Mouse (Mus musculus) ES-Bruce4 (cell line): ENCODE measurements around the gene Gm12355. TPM values are rescaled to one million over a fixed set of nuclear protein-coding genes. Genes with fewer than 3 reads are reported as not detected.
A peak's percentile ranks its signal among the peaks of the same experiment; 100 is the strongest.

Experiments
- H3K27ac ChIP-seq: 2 replicates; pipeline ENCODE4 v1.5.1; 2012; ENCODE audit warnings: low read length, inconsistent platforms; ENCODE audit not compliant: insufficient read depth
- H3K27me3 ChIP-seq: 2 replicates; pipeline ENCODE4 v1.6.1; 2012; ENCODE audit warnings: mild to moderate bottlenecking, low read length, inconsistent platforms; ENCODE audit not compliant: control insufficient read depth, poor library complexity, insufficient read depth, severe bottlenecking
- H3K36me3 ChIP-seq: 2 replicates; pipeline ENCODE4 v1.6.1; 2012; ENCODE audit warnings: inconsistent platforms, mild to moderate bottlenecking, low read length, moderate library complexity; ENCODE audit not compliant: control insufficient read depth, poor library complexity, insufficient read depth, severe bottlenecking
- H3K4me1 ChIP-seq: one replicate; pipeline ENCODE4 v1.8.1; 2011; ENCODE audit warnings: low read length; ENCODE audit not compliant: control insufficient read depth, insufficient read depth
- H3K4me3 ChIP-seq: 2 replicates; pipeline ENCODE4 v1.5.1; 2011; ENCODE audit warnings: low read depth, mild to moderate bottlenecking, low read length
- H3K9ac ChIP-seq: 2 replicates; pipeline ENCODE4 v1.6.1; 2012; ENCODE audit warnings: low read depth, mild to moderate bottlenecking, inconsistent platforms; ENCODE audit not compliant: poor library complexity, severe bottlenecking
- H3K9me3 ChIP-seq: replicated peaks from 2 replicates; pipeline ENCODE4 v1.6.1; 2012; ENCODE audit warnings: mild to moderate bottlenecking, low read length, inconsistent platforms; ENCODE audit not compliant: control insufficient read depth, poor library complexity, insufficient read depth, severe bottlenecking
- CTCF ChIP-seq: IDR thresholded peaks from one replicate; pipeline ENCODE4 v1.8.1; 2011; ENCODE audit warnings: low read depth, low read length
- EP300 ChIP-seq: IDR thresholded peaks from 2 replicates; pipeline ENCODE4 v1.6.1; 2011; ENCODE audit warnings: low read depth, low read length; ENCODE audit not compliant: insufficient read depth
- POLR2A ChIP-seq: IDR thresholded peaks from one replicate; pipeline ENCODE4 v1.8.1; 2011; ENCODE audit warnings: low read length; ENCODE audit not compliant: insufficient read depth
- polyA plus RNA-seq: library from polyadenylated mRNA; stranded (reverse); fragments of >200 nt; gene quantifications from 2 replicates; pipeline ENCODE4 v1.2.4, GENCODE M21; 2011; ENCODE audit warnings: low read depth; ENCODE audit not compliant: missing spikeins, insufficient read depth, insufficient read length

Gm12355 gene
- polyA plus RNA-seq, 1 experiment, result 53.5 TPM

- H3K9ac ChIP-seq, result no peak overlapping the region
- H3K36me3 ChIP-seq, result no peaks in the 10 kb centered on the region
- no peaks in the 10 kb centered on the region for H3K27me3 ChIP-seq
- peak overlapping the region; percentile 6; the same call in 1 of the 2 replicates for H3K4me3 ChIP-seq
- H3K4me1 ChIP-seq, result no peaks in the 10 kb centered on the region
- H3K27ac ChIP-seq, result no peak overlapping the region
- TF ChIP-seq POLR2A (no peak), EP300 (no peak), CTCF (no peak)
- H3K9me3 ChIP-seq, result no peaks in the 10 kb centered on the region
Measured at GRCm38 (mm10) chr11:98598851-98599290, 26.6 kb downstream of the Gm12355 start.

GRCm38 (mm10) chr11:98597991-98598390 is 27.5 kb downstream of the Gm12355 start, which contains the start of gene Lrrc3c:
TSS of gene Lrrc3c (plus strand) at chr11:98598291.
- no peak within 1 kb of the TSS for H3K9ac ChIP-seq
- H3K4me3 ChIP-seq, result peak within 1 kb of the TSS; percentile 6; the same call in 1 of the 2 replicates
- no peaks in the 10 kb centered on the region for H3K27me3 ChIP-seq
- TF ChIP-seq EP300, result no peak
- no peak within 1 kb of the TSS for H3K27ac ChIP-seq
- H3K4me1 ChIP-seq, result no peaks in the 10 kb centered on the region
- H3K9me3 ChIP-seq, result no peaks in the 10 kb centered on the region
- no peaks in the 10 kb centered on the region for H3K36me3 ChIP-seq

- Histone ChIP-seq H3K27ac (no peak overlapping the region), H3K36me3 (no peaks in the 10 kb centered on the region), H3K9me3 (no peaks in the 10 kb centered on the region), H3K4me3 (no peak overlapping the region), H3K9ac (no peak overlapping the region), H3K27me3 (no peaks in the 10 kb centered on the region), H3K4me1 (no peaks in the 10 kb centered on the region)
- TF ChIP-seq CTCF (peak; percentile 68), POLR2A (no peak)
Measured at GRCm38 (mm10) chr11:98597363-98597762, 28.1 kb downstream of the Gm12355 start.

GRCm38 (mm10) chr11:98595955-98596354 is 29.5 kb downstream of the Gm12355 start:
- Histone ChIP-seq H3K36me3 (no peaks in the 10 kb centered on the region), H3K9me3 (no peaks in the 10 kb centered on the region), H3K27ac (no peak overlapping the region), H3K27me3 (no peaks in the 10 kb centered on the region), H3K4me3 (no peak overlapping the region), H3K4me1 (no peaks in the 10 kb centered on the region), H3K9ac (no peak overlapping the region)
- TF ChIP-seq CTCF (no peak), POLR2A (no peak), EP300 (no peak)

DNA sequence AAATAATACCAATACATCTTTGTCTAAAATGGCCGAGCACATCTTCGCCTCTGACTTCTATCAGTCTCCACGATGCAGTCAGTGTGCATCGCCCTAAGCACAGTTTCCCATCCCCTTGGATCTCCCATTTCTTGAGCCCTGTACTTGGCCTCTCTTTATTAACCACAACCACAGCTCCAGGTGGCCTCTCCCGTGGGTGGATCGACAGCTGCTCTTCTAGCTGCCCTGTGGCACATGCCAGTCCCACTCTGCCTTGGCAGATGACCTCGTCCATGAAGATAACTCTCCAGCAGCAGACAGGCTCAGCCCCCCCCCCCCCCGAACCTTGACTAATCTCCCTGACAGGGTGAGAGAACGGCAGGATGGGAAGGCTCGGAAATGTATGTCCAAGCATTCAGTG is 30.0 kb downstream of the Gm12355 start:
- no peaks in the 10 kb centered on the region for H3K36me3 ChIP-seq
- H3K9me3 ChIP-seq, result no peaks in the 10 kb centered on the region
- no peak overlapping the region for H3K4me3 ChIP-seq
- no peaks in the 10 kb centered on the region for H3K27me3 ChIP-seq
- H3K4me1 ChIP-seq, result no peaks in the 10 kb centered on the region
- no peak overlapping the region for H3K9ac ChIP-seq
- H3K27ac ChIP-seq, result no peak overlapping the region
- TF ChIP-seq POLR2A, result no peak
- TF ChIP-seq EP300, result no peak
- TF ChIP-seq CTCF, result no peak

- Histone ChIP-seq H3K27me3 (no peaks in the 10 kb centered on the region), H3K4me3 (no peak overlapping the region), H3K9me3 (no peaks in the 10 kb centered on the region), H3K4me1 (no peaks in the 10 kb centered on the region), H3K9ac (no peak overlapping the region), H3K27ac (no peak overlapping the region), H3K36me3 (no peaks in the 10 kb centered on the region)
- TF ChIP-seq EP300, result no peak
- TF ChIP-seq POLR2A, result no peak
- TF ChIP-seq CTCF, result no peak
Measured at GRCm38 (mm10) chr11:98595021-98595420, 30.4 kb downstream of the Gm12355 start.
